ENCODE assay signal across 8 mouse cellular contexts in the genomic region with DNA sequence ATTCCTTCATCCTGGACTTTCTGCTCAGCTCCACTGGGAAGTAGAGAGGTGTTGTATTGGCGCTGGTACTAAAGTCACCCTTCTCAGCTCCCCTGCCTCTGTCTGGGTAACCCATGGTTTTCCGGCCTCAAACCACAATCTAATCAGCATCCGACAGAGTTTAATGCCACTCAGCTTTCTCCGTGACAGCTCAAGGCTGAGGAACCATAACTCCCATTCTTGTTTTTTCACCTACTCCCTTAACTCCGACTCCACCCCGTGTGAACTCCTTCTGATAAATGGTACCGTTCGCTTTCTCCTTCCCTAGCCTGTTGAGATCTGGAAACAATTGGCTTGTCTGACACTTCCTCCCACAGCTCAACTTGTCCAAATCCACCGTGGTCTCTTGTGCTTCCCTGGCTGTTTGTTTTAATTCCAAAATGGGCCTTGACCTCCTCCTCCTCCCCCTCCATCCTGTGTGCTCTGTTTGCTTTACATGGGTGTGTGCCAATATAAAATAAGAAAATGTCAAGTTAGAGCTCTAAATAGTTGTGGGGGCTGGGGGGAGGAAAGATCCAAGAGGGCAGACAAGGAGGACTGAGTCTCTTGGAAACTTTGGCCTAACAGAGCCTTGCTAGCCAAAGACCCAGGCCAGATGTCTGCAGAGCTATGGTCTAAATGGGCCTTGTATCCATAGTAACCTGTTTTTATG. TPM values are rescaled to one million over a fixed set of nuclear protein-coding genes. Genes with fewer than 3 reads are reported as not detected.
DNase-seq lines count a peak whose midpoint lies in the region; ATAC-seq and TF ChIP-seq lines count a peak whose summit lies in the region.

No protein-coding gene starts in this region.

- no peaks in the 10 kb centered on the region for H3K36me3 ChIP-seq in thymus, adult 2 months (ENCODE audit: control insufficient read depth, insufficient read depth, low read length)
- H3K36me3 ChIP-seq in embryonic facial prominence, embryonic 13.5 days, result no peaks in the 10 kb centered on the region
- no peaks in the 10 kb centered on the region for H3K36me3 ChIP-seq in limb, embryonic 12.5 days
- no peaks in the 10 kb centered on the region for H3K36me3 ChIP-seq in hindbrain, embryonic 12.5 days

- no peak overlapping the region for H3K4me3 ChIP-seq in thymus, adult 2 months (ENCODE audit: control insufficient read depth, insufficient read depth, low read length)
- no peak overlapping the region for H3K4me3 ChIP-seq in embryonic facial prominence, embryonic 13.5 days
- no peak overlapping the region for H3K4me3 ChIP-seq in limb, embryonic 12.5 days (replicated peaks)
- H3K4me3 ChIP-seq in hindbrain, embryonic 12.5 days, result no peak overlapping the region

- TF ChIP-seq CTCF in thymus, adult 2 months (IDR thresholded peaks at IDR 0.05; ENCODE audit: borderline replicate concordance, control insufficient read depth, extremely low read depth, insufficient read depth, low read length, poor library complexity), result no peak

- H3K27ac ChIP-seq in thymus, adult 2 months (ENCODE audit: control insufficient read depth, insufficient read depth, low read length), result no peak overlapping the region
- H3K27ac ChIP-seq in embryonic facial prominence, embryonic 13.5 days, result peak overlapping the region; percentile 73
- peak overlapping the region; percentile 82 for H3K27ac ChIP-seq in limb, embryonic 12.5 days
- no peak overlapping the region for H3K27ac ChIP-seq in hindbrain, embryonic 12.5 days

- no peaks in the 10 kb centered on the region for H3K9me3 ChIP-seq in embryonic facial prominence, embryonic 13.5 days
- H3K9me3 ChIP-seq in limb, embryonic 12.5 days, result no peaks in the 10 kb centered on the region
- no peaks in the 10 kb centered on the region for H3K9me3 ChIP-seq in hindbrain, embryonic 12.5 days (replicated peaks)

- peaks cover 35% of the 10 kb centered on the region for H3K4me1 ChIP-seq in thymus, adult 2 months (replicated peaks; ENCODE audit: control insufficient read depth, insufficient read depth, low read length)
- H3K4me1 ChIP-seq in embryonic facial prominence, embryonic 13.5 days, result peaks cover 21% of the 10 kb centered on the region
- H3K4me1 ChIP-seq in limb, embryonic 12.5 days (replicated peaks), result peaks cover 24% of the 10 kb centered on the region
- no peaks in the 10 kb centered on the region for H3K4me1 ChIP-seq in hindbrain, embryonic 12.5 days

- H3K9ac ChIP-seq in embryonic facial prominence, embryonic 13.5 days, result no peak overlapping the region
- H3K9ac ChIP-seq in limb, embryonic 12.5 days (replicated peaks), result no peak overlapping the region
- no peak overlapping the region for H3K9ac ChIP-seq in hindbrain, embryonic 12.5 days

- 6% methylated on average over 9 of the region's 9 CpGs for WGBS in thymus, adult 2 months
- 24% methylated on average over 9 of the region's 9 CpGs for WGBS in embryonic facial prominence, embryonic 13.5 days
- 41% methylated on average over 9 of the region's 9 CpGs for WGBS in limb, embryonic 12.5 days
- WGBS in hindbrain, embryonic 12.5 days, result 58% methylated on average over 9 of the region's 9 CpGs

- H3K27me3 ChIP-seq in thymus, adult 2 months (ENCODE audit: control insufficient read depth, insufficient read depth, low read length), result no peaks in the 10 kb centered on the region
- no peaks in the 10 kb centered on the region for H3K27me3 ChIP-seq in embryonic facial prominence, embryonic 13.5 days
- no peaks in the 10 kb centered on the region for H3K27me3 ChIP-seq in limb, embryonic 12.5 days
- H3K27me3 ChIP-seq in hindbrain, embryonic 12.5 days, result 0 out of 2 replicates have a peak, but pooled peaks cover 2% of the 10 kb centered on the region

- peak; percentile 43 for ATAC-seq in embryonic facial prominence, embryonic 13.5 days (ENCODE audit: insufficient number of reproducible peaks, insufficient read depth, low FRiP score, low TSS enrichment, low read depth)
- ATAC-seq in limb, embryonic 12.5 days (ENCODE audit: insufficient number of reproducible peaks, insufficient read depth, low FRiP score, low TSS enrichment, low read depth), result peak; percentile 66
- ATAC-seq in hindbrain, embryonic 12.5 days (ENCODE audit: low FRiP score), result no peak

- peak overlapping the region; percentile 2; the same call in 1 of the 2 replicates for H3K4me2 ChIP-seq in embryonic facial prominence, embryonic 13.5 days
- peak overlapping the region; percentile 11; the same call in 1 of the 2 replicates for H3K4me2 ChIP-seq in limb, embryonic 12.5 days
- H3K4me2 ChIP-seq in hindbrain, embryonic 12.5 days (replicated peaks), result no peak overlapping the region

- TF ChIP-seq POLR2A in thymus, adult 2 months (IDR thresholded peaks at IDR 0.05; ENCODE audit: control insufficient read depth, extremely low read depth, insufficient read depth, low read length, poor library complexity), result no peak

- peak; percentile 18 for DNase-seq in thymus, adult 2 months
- DNase-seq in thymus, adult 18-20 months, result no peak
- peak; percentile 70 for DNase-seq in testis, postnatal 14 days (ENCODE audit: low spot score)
- DNase-seq in layer of hippocampus, adult 18-20 months (ENCODE audit: low spot score in 2 of 2), result no peak
- no peak for DNase-seq in ovary, postnatal 10 days (ENCODE audit: low spot score)

RNA-seq across cellular contexts. Expression of gene Serp2, which starts 12.7 kb away (rescaled TPM):
- polyA plus RNA-seq in thymus, adult 2 months (2012; rRNA removed), result 3.7 and 6.2 TPM in 2 replicates
- 11.0 and 14.6 TPM in 2 replicates for polyA plus RNA-seq in embryonic facial prominence, embryonic 13.5 days (2015; fragmentation: Nextera tagmentation; extraction: Ambion mirVana)
- polyA plus RNA-seq in limb, embryonic 12.5 days (2016; fragmentation: Nextera tagmentation; extraction: Ambion mirVana), result 15.5 and 16.2 TPM in 2 replicates
- 100 to 1,000 TPM; 150 to 152 TPM for total RNA-seq in layer of hippocampus, adult 18-20 months (2021)
- polyA plus RNA-seq in hindbrain, embryonic 12.5 days (2016; fragmentation: Nextera tagmentation; extraction: Ambion mirVana), result 59.0 and 59.8 TPM in 2 replicates

Comparison
In these comparisons a context has a peak if more than half of its experiments do, and no peak if none do; other contexts are left out.
1. DNase-seq: peak in thymus, adult 2 months (single experiment) and testis, postnatal 14 days (single experiment); none in thymus, adult 18-20 months (0 of 2), layer of hippocampus, adult 18-20 months (0 of 2) and ovary, postnatal 10 days (single experiment).
2. H3K27ac ChIP-seq: peak in embryonic facial prominence, embryonic 13.5 days (single experiment) and limb, embryonic 12.5 days (single experiment); none in thymus, adult 2 months (single experiment) and hindbrain, embryonic 12.5 days (single experiment).